Mouse (Mus musculus): ENCODE data around the gene Cnppd1.
A peak's percentile ranks its signal among the peaks of the same experiment; 100 is the strongest.

The Cnppd1 gene

GRCm38 (mm10) chr1:75142301-75143261 lies at the start of gene Cnppd1, which contains the start of gene Retreg2:
Cnppd1 (minus strand) TSS chr1:75142711.
Retreg2 (plus strand) TSS chr1:75142778.
- DNase-seq, result peak; percentile 98

GRCm38 (mm10) chr1:75191622-75192402 lies 49.3 kb upstream of the Cnppd1 start, which contains the start of the genes Ankzf1 and Atg9a:
Ankzf1 (plus strand) TSS chr1:75192151.
Atg9a (minus strand) TSS chr1:75192196.
- DNase-seq, result peak; percentile 97

GRCm38 (mm10) chr1:75191258-75191621 lies 48.7 kb upstream of the Cnppd1 start:
- no peak for DNase-seq

GRCm38 (mm10) chr1:75190577-75190976 lies 48.1 kb upstream of the Cnppd1 start:
- DNase-seq, result no peak

- no peak for DNase-seq
Observed at GRCm38 (mm10) chr1:75187914-75188483, 45.5 kb upstream of the Cnppd1 start.

- DNase-seq, result no peak
Observed at GRCm38 (mm10) chr1:75187126-75187525, 44.6 kb upstream of the Cnppd1 start.

GRCm38 (mm10) chr1:75185495-75185894 lies 43.0 kb upstream of the Cnppd1 start:
- no peak for DNase-seq

- no peak for DNase-seq
Observed at GRCm38 (mm10) chr1:75182160-75182559, 39.6 kb upstream of the Cnppd1 start.

GRCm38 (mm10) chr1:75181377-75181870 lies 38.9 kb upstream of the Cnppd1 start:
- DNase-seq, result no peak

GRCm38 (mm10) chr1:75180741-75181140 lies 38.2 kb upstream of the Cnppd1 start:
- DNase-seq, result no peak

- peak; percentile 95 for DNase-seq
Observed at GRCm38 (mm10) chr1:75180105-75180590, 37.6 kb upstream of the Cnppd1 start, which contains the start of gene Abcb6. Abcb6 (minus strand) TSS chr1:75180392.

DNA sequence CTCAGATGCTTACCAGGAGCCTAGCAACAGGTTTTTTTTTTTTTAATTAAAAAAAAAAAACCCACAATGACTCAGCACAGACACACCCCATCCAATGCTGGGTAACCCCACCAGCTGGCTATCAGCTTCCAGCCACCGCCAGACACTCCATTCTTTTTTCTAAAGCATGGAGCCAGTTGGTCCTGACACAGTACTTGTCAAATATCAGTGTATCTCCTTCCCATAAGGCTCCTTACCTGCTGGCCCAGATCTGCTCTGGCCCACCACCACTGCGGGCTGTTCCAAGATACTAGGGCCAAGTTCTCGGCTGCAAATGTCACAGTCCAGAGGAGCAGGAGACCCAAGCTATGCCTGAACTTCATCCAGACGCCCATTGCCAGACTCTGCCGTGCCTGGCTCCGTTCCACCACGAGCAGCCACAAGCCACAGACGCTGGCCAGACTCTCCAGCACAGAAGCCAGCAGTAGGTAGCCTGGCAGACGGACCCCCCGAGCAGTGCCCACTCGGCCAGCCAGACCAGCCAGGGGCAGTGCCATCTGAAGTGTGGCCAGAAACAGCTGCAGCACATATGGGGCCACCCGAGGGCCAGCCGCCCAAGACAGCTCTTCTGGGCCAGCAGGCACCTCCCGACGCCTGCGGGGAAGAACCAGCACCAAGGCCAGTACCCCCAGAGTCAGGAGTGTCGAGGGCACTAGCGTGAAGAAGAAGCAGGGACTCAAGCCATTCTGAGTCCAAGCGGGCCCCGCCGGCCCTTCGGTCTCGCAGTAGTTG lies 37.0 kb upstream of the Cnppd1 start:
- DNase-seq, result peak; percentile 83

GRCm38 (mm10) chr1:75168472-75169464 lies 26.3 kb upstream of the Cnppd1 start, which contains the start of gene Zfand2b:
Zfand2b (plus strand) TSS chr1:75168646.
- DNase-seq, result peak; percentile 99

GRCm38 (mm10) chr1:75168093-75168471 lies 25.6 kb upstream of the Cnppd1 start:
- DNase-seq, result no peak

- DNase-seq, result no peak
Observed at GRCm38 (mm10) chr1:75160256-75160617, 17.7 kb upstream of the Cnppd1 start.

DNA sequence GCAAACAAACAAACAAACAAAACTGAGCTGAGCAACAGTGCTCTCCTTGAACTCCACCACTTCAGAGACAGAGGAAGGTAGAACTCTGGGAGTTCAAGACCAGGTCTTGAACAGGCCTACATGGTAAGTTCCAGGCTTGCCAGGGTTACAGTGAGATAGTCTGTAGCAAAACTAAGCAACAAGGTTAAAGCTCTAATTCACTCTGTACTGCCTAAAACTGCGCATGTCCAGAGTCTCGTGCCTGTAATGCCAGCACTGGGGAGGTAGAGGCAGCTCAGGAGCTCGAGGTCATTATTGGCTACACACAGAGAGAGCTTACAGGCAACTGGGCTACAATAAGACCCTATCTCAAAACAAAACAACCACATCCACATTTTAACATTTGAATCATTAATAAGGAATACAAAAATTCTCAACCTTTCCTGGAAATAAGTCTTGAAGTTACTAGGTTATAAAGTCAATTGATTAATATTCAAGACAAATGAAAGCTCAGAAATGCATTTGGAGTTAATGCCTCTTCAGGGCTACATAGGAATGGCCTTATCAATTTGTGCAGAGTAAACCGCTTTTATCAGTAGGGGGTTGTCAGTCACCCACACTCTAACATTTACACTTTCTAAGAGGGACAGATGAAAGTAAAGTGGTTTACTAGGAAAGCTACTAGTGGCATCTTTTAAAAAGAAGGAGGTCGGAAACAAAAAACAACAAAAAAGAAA lies 17.2 kb upstream of the Cnppd1 start:
- DNase-seq, result no peak

- DNase-seq, result no peak
Observed at GRCm38 (mm10) chr1:75158990-75159389, 16.5 kb upstream of the Cnppd1 start.

GRCm38 (mm10) chr1:75155837-75156236 lies 13.3 kb upstream of the Cnppd1 start:
- DNase-seq, result no peak

DNA sequence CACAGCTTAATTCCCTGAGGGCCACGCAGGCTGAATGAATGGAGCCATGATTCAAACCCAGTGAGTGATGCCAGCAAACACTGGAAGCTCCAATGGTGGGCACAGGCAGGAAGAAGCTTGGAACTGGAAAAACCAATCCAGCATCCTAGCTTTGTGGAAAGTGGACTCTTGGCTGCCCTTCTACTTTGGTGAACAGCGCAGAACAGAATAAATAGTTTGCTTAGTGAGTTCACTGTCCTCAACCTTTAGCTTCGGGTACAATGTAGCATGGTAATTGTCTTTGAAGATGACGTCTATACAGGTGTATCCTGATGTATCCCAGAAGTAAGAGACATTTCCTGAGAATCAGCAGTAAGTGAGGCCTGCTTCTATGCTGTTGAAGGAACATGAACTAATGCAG lies 6.2 kb upstream of the Cnppd1 start:
- no peak for DNase-seq

All from liver (tissue).